Mouse (Mus musculus): ENCODE data around the gene Azin2.

Azin2 gene

GRCm38 (mm10) chr4:128978634-128979033 is 16.4 kb upstream of the Azin2 start:
- no peak for DNase-seq (ENCODE audit: low spot score)

DNA sequence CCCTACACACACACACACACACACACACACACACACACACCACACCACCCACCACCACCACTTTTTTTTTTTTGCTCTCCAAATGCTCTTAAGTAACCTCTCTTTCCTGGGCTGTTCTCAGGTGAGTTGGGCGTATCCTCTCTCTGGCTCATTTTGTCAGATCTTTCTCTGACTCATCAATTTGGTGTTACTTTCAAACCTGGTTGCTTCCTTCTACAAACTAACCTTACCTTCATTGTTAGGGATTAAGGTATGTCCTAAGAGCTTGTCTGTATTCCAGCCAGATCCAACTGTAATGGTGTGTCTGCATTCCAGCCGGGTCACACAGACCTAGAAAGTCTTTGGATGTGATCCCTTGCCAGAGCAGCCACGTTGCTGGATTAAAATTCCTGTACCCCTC is 15.0 kb upstream of the Azin2 start:
- DNase-seq (ENCODE audit: low spot score): no peak

- no peak for DNase-seq (ENCODE audit: low spot score)
Observed at GRCm38 (mm10) chr4:128976577-128976976, 14.3 kb upstream of the Azin2 start.

DNA sequence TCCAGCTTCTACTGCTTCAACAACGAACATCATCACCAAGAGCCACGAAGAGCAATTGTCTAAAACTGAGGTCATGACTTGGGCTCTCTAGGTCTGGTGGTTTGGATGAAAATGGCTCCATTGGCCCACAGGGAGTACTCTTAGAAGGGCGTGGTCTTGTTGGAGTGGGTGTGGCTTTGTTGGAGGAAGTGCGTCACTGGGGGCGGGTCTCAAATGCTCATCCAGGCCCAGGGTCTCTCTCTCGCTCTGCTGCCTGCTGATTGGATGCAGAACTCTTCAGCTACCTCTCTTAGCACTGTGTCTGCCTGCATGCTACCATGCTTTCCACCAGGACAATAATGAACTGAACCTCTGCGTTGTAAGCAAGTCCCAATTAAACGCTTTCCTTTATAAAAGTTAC is 12.4 kb upstream of the Azin2 start:
- DNase-seq (ENCODE audit: low spot score): no peak

GRCm38 (mm10) chr4:128971065-128971694 is 8.9 kb upstream of the Azin2 start:
- peak; percentile 57 for DNase-seq (ENCODE audit: low spot score)

GRCm38 (mm10) chr4:128970417-128970807 is 8.2 kb upstream of the Azin2 start:
- no peak for DNase-seq (ENCODE audit: low spot score)

DNA sequence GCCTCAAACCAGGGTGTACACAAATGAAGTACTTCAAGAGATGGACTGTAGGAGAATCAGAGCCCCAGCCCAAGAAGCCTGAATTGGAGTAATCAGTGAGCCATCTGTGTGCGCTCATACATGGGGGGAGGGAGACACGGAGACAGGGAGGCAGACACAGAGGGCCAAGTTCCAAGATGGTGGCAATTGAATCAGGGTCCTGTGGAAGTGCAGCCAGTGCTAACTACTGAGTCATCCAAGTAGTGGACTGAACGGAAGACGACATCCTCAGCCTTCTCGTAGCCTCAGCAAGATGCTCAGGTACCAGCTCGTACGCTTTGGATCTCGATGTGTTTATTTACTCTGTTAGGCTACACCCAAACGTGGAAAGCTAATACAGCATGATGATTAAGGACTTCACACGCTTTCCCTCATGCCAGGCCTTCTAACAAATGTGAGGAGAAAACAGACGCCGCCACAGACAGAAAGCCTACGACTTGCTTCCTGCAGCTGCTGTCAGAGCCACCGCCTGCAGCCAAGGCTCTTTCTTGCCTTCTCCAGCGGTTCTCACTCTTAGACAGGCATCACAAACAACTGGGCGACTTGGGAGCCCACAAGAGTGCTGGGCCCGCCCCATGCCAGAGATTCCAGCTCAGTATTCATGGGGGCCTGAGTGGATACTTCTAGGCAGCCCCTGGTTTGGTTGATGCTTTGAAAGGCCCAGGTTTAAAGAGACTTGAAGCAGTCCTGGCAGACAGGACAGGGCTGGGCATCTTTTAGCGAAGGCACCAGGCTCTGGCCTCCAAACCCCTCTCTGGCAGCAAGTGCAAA is 7.6 kb upstream of the Azin2 start:
- DNase-seq (ENCODE audit: low spot score): no peak

GRCm38 (mm10) chr4:128969081-128969480 is 6.8 kb upstream of the Azin2 start:
- DNase-seq (ENCODE audit: low spot score): no peak

DNA sequence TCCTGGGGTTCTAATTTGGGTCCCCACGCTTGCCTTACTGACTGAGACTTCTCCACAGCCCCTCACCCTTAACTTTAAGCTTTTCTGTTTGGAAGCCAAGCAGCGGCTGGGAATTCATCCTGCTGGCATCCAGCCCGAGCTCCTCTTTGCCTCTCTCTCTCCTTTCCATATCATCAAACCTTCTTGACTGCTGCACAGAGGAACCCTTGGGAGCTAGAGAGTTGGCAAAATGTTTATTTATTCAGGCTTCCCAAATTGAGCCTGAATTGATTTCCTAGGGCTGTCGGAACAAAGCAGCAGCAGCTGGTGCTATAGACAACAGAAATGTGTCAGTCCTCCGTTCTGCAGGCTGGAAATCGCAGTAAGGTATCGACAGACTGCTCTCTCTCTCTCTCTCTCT is 4.5 kb upstream of the Azin2 start:
- DNase-seq (ENCODE audit: low spot score): no peak

GRCm38 (mm10) chr4:128962926-128963290 is 666 bp upstream of the Azin2 start:
- no peak for DNase-seq (ENCODE audit: low spot score)

GRCm38 (mm10) chr4:128961301-128962028 is 777 bp downstream of the Azin2 start:
- DNase-seq (ENCODE audit: low spot score): no peak

GRCm38 (mm10) chr4:128959676-128960075 is 2.6 kb downstream of the Azin2 start:
- no peak for DNase-seq (ENCODE audit: low spot score)

- DNase-seq (ENCODE audit: low spot score): no peak
Observed at GRCm38 (mm10) chr4:128958849-128959248, 3.4 kb downstream of the Azin2 start.

DNA sequence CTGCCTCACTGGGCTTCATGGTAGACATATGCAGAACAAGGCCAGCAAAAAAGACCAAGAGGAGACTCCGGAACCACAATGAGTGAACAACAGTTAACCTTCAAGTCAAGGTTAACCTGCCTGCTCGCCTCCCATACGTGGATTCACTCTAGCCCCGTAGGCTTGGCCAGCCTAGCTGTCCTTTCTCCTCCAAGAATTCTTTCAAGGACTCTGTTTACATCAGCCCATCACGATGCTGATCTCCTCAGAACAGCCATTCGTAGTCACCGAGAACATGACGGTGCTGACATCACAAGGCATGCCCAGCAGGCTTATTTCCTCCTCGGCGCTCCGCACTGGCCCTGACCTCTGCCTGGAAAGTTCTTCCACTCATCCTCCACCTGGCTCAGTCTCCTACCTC is 4.1 kb downstream of the Azin2 start:
- DNase-seq (ENCODE audit: low spot score): no peak

DNA sequence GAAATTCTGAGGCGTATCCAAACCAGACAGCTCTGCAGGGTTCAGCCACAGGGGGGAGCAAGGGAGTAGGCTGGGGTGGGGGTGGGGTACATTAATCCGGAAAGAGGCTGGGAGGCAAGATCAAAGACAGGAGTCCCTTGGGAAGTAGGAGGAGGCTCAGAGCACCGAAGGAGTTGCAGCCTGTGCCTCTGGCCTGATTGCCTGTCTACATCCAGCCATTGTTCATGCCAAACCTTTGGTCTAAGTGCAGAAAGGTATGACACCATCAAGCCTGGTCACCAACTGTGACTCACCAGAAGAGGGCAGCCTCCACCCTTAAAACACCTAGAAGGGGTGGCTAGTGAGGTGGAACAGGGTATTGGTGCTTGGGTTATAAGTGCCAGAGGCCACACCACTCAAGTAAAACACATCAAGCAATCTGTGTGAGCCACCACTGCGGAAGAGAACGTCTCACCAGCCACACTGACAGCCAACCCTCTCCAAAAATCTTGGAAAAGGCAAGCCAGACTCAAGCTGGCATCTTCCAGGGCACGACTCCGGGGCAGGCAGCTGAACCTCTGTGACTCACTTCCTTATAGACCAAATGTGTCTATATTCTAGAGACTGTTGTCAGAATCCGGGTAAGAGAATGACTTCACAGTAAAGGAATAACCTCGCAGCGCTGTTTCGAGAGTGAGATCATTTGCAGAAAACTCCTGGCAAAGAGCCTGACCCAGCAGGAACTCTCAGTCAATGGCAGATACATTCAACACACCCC is 4.9 kb downstream of the Azin2 start:
- DNase-seq (ENCODE audit: low spot score): no peak

- no peak for DNase-seq (ENCODE audit: low spot score)
Observed at GRCm38 (mm10) chr4:128953851-128954250, 8.4 kb downstream of the Azin2 start.

DNA sequence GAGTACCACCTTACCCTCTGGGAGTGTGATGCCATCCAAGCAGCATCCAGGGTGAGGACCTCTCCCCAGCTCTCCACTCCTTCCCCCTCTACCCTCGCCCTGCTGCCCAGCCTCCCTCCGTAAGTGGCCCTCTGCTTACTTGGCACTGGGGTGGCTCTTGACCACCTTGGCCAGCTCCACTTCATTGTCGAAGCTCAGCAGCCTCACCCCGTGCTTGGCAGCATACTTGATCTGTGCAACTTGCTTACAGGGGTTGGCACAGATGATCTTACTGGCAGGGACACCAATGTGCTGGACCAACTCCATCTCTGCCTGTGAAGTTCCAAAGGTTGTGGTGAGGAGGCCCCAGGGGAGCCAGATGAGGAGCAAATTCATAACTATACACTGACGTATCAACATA is 11.8 kb downstream of the Azin2 start:
- DNase-seq (ENCODE audit: low spot score): no peak

- no peak for DNase-seq (ENCODE audit: low spot score)
Observed at GRCm38 (mm10) chr4:128949470-128950005, 12.7 kb downstream of the Azin2 start.

GRCm38 (mm10) chr4:128948137-128948674 is 14.0 kb downstream of the Azin2 start:
- DNase-seq (ENCODE audit: low spot score): no peak

- DNase-seq (ENCODE audit: low spot score): no peak
Observed at GRCm38 (mm10) chr4:128947326-128947933, 14.8 kb downstream of the Azin2 start.

DNA sequence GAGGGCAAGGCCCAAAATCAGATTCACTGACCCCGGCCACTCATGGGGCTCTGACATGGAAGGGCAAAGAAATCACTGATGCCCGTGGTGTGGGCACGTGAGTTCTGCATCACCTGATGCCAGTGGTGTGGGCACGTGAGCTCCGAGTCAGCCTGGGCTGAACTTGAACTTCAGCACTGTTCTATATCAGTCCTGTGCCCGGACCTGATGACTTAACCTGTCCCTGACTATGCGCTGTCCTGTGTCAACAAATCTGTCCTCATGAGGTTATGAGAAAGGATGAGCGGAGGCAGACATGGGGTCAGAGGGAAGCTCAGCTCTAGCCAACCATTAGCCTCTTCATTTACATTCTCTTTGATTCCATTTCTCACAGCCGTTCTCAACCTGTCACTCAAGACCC is 15.5 kb downstream of the Azin2 start:
- DNase-seq (ENCODE audit: low spot score): no peak

All from urinary bladder, postnatal 10 days (tissue).